17 mouse cellular contexts compared by ENCODE assay signal in genomic region chr6:49588677-49589076, GRCm38 (mm10).
"Had no signal": no experiment of that assay in that cellular context is flagged by ENCODE, and none has a peak within 500 bp of the region (broad histone marks: within the 10 kb centered on the region; RNA-seq: fewer than 3 reads in every experiment).

No protein-coding gene starts in this region.

- H3K27ac ChIP-seq: lung, embryonic 15.5 days; macrophage; midbrain, embryonic 13.5 days; midbrain, embryonic 15.5 days; neural tube, embryonic 12.5 days; stomach, embryonic 15.5 days; stomach, postnatal 0 days had no signal

- H3K36me3 ChIP-seq: lung, embryonic 15.5 days; midbrain, embryonic 13.5 days; midbrain, embryonic 15.5 days; neural tube, embryonic 12.5 days; stomach, embryonic 15.5 days had no signal

- H3K4me2 ChIP-seq: lung, embryonic 15.5 days; midbrain, embryonic 11.5 days; midbrain, embryonic 13.5 days; midbrain, embryonic 15.5 days; neural tube, embryonic 12.5 days; stomach, embryonic 15.5 days had no signal

- DNase-seq: lung, adult 2 months; lung, postnatal 14 days; lung, postnatal 36 days; right cerebral cortex, postnatal 14 days; thymus, adult 2 months; thymus, postnatal 25 days; thymus, postnatal 4 days had no signal

- H3K9ac ChIP-seq: lung, embryonic 15.5 days; midbrain, embryonic 13.5 days; midbrain, embryonic 15.5 days; neural tube, embryonic 12.5 days; stomach, embryonic 15.5 days had no signal

- ATAC-seq: lung, postnatal 0 days; midbrain, embryonic 13.5 days; midbrain, embryonic 15.5 days had no signal

- H3K27me3 ChIP-seq: lung, embryonic 15.5 days; midbrain, embryonic 13.5 days; midbrain, embryonic 15.5 days; stomach, embryonic 15.5 days had no signal

- H3K9me3 ChIP-seq: lung, embryonic 15.5 days; megakaryocyte, embryonic 14.5 days; midbrain, embryonic 13.5 days; midbrain, embryonic 15.5 days; neural tube, embryonic 12.5 days; stomach, embryonic 15.5 days had no signal

- H3K4me1 ChIP-seq: lung, embryonic 15.5 days; megakaryocyte, embryonic 14.5 days; midbrain, embryonic 13.5 days; midbrain, embryonic 15.5 days; neural tube, embryonic 12.5 days; stomach, embryonic 15.5 days had no signal

- H3K4me3 ChIP-seq: lung, embryonic 15.5 days; megakaryocyte, embryonic 14.5 days; midbrain, embryonic 13.5 days; midbrain, embryonic 15.5 days; neural tube, embryonic 12.5 days; stomach, embryonic 15.5 days had no signal
